Mouse (Mus musculus) embryonic facial prominence, embryonic 11.5 days (tissue): ENCODE data around the gene Gm8369. TPM values are rescaled to one million over a fixed set of nuclear protein-coding genes. Genes with fewer than 3 reads are reported as not detected.
"Not testable (repeated sequence)": the region's sequence is repeated elsewhere in the genome, so short reads cannot be mapped to it uniquely, and the experiment has no call there.

Source experiments
- ATAC-seq: fragments of 200-750 bp; cut with Nextera tagmentation; replicated peaks from 2 replicates; pipeline ENCODE4 v1.8.0; 2017; ENCODE audit warnings: low read depth; ENCODE audit not compliant: insufficient number of reproducible peaks, low FRiP score, low TSS enrichment
- DNase-seq: peaks from one replicate; pipeline ENCODE4 v3.0.0-alpha.2; 2015; ENCODE audit warnings: low spot score
- H3K27ac ChIP-seq: fragments of 300-500 bp; sonication (generic); replicated peaks from 2 replicates; pipeline ENCODE4 v1.5.1; 2014; ENCODE audit warnings: mild to moderate bottlenecking, low read depth, low read length, control low read depth
- H3K27me3 ChIP-seq: fragments of 300-500 bp; sonication (generic); 2 replicates; pipeline ENCODE4 v1.6.1; 2014; ENCODE audit warnings: mild to moderate bottlenecking, low read length, moderate library complexity, mixed read lengths; ENCODE audit not compliant: control insufficient read depth, insufficient read depth
- H3K36me3 ChIP-seq: fragments of 300-500 bp; sonication (generic); replicated peaks from 2 replicates; pipeline ENCODE4 v1.6.1; 2014; ENCODE audit warnings: low read depth, mild to moderate bottlenecking, low read length, moderate library complexity, mixed read lengths; ENCODE audit not compliant: control insufficient read depth, insufficient read depth
- H3K4me1 ChIP-seq: fragments of 300-500 bp; sonication (generic); 2 replicates; pipeline ENCODE4 v1.6.1; 2014; ENCODE audit warnings: low read length, mixed read lengths; ENCODE audit not compliant: control insufficient read depth, insufficient read depth
- H3K4me2 ChIP-seq: fragments of 300-500 bp; sonication (generic); 2 replicates; pipeline ENCODE4 v1.6.1; 2014; ENCODE audit warnings: low read depth, mild to moderate bottlenecking, control low read depth, low read length, moderate library complexity
- H3K4me3 ChIP-seq: fragments of 300-500 bp; sonication (generic); 2 replicates; pipeline ENCODE4 v1.5.1; 2014; ENCODE audit warnings: low read depth, low read length, control low read depth
- H3K9ac ChIP-seq: fragments of 300-500 bp; sonication (generic); replicated peaks from 2 replicates; pipeline ENCODE4 v1.6.1; 2014; ENCODE audit warnings: mild to moderate bottlenecking, control low read depth, low read length
- H3K9me3 ChIP-seq: fragments of 300-500 bp; sonication (generic); replicated peaks from 2 replicates; pipeline ENCODE4 v1.6.1; 2016; ENCODE audit warnings: mild to moderate bottlenecking, low read length, inconsistent platforms, mixed read lengths; ENCODE audit not compliant: control insufficient read depth
- WGBS: fragments of 180-500 bp; shearing (Covaris S2); extraction: QIAGEN DNeasy Blood & Tissue Kit; methylation state at CpG from one replicate; pipeline ENCODE4 v1.1.7; 2014; 5-methylcytosine and 5-hydroxymethylcytosine counted together
- polyA plus RNA-seq: library from polyadenylated mRNA; unstranded; fragments of >200 nt; fragmentation: Nextera tagmentation; extraction: Ambion mirVana; gene quantifications from 2 replicates; pipeline ENCODE4 v1.2.1, GENCODE M21; 2014

Gm8369 gene
- polyA plus RNA-seq, 1 experiment from 2014 or later: not detected

GRCm38 (mm10) chr19:11492671-11493070 lies 6.9 kb downstream of the Gm8369 start:
- ATAC-seq (no peak), DNase-seq (no peak)
- H3K4me2 ChIP-seq: no peak overlapping the region
- H3K27me3 ChIP-seq: no peaks in the 10 kb centered on the region
- H3K27ac ChIP-seq: no peak overlapping the region
- H3K9ac ChIP-seq: no peak overlapping the region
- H3K36me3 ChIP-seq: no peaks in the 10 kb centered on the region
- H3K4me1 ChIP-seq: no peaks in the 10 kb centered on the region
- H3K9me3 ChIP-seq: no peaks in the 10 kb centered on the region
- no peak overlapping the region for H3K4me3 ChIP-seq
- WGBS: 83% methylated on average over 1 of the region's 1 CpGs

GRCm38 (mm10) chr19:11494519-11494918 lies 8.8 kb downstream of the Gm8369 start:
- H3K27ac ChIP-seq: no peak overlapping the region
- 88% methylated on average over 3 of the region's 3 CpGs for WGBS
- no peaks in the 10 kb centered on the region for H3K4me1 ChIP-seq
- DNase-seq: no peak
- no peaks in the 10 kb centered on the region for H3K9me3 ChIP-seq
- no peak overlapping the region for H3K4me3 ChIP-seq
- no peak overlapping the region for H3K4me2 ChIP-seq
- H3K27me3 ChIP-seq: no peaks in the 10 kb centered on the region
- no peaks in the 10 kb centered on the region for H3K36me3 ChIP-seq
- no peak for ATAC-seq
- H3K9ac ChIP-seq: no peak overlapping the region

- H3K4me1 ChIP-seq: no peaks in the 10 kb centered on the region
- ATAC-seq (no peak), DNase-seq (no peak)
- no peaks in the 10 kb centered on the region for H3K27me3 ChIP-seq
- no peak overlapping the region for H3K27ac ChIP-seq
- H3K36me3 ChIP-seq: no peaks in the 10 kb centered on the region
- no peaks in the 10 kb centered on the region for H3K9me3 ChIP-seq
- no peak overlapping the region for H3K4me2 ChIP-seq
- H3K9ac ChIP-seq: no peak overlapping the region
- whole genome bisulfite sequencing: 77% methylated on average over 6 of the region's 6 CpGs
- H3K4me3 ChIP-seq: no peak overlapping the region
Observed at GRCm38 (mm10) chr19:11496361-11496760, 10.6 kb downstream of the Gm8369 start.

- not testable (repeated sequence) for H3K4me2 ChIP-seq, DNase-seq, H3K9ac ChIP-seq, H3K36me3 ChIP-seq, H3K4me1 ChIP-seq, H3K4me3 ChIP-seq, H3K27me3 ChIP-seq, H3K9me3 ChIP-seq, H3K27ac ChIP-seq, ATAC-seq
- 74% methylated on average over 1 of the region's 1 CpGs for WGBS
Observed at GRCm38 (mm10) chr19:11497300-11497699, 11.6 kb downstream of the Gm8369 start.

GRCm38 (mm10) chr19:11500796-11501195 lies 15.1 kb downstream of the Gm8369 start:
- H3K9ac ChIP-seq: no peak overlapping the region
- ATAC-seq (no peak), DNase-seq (no peak)
- no peak overlapping the region for H3K4me2 ChIP-seq
- no peaks in the 10 kb centered on the region for H3K27me3 ChIP-seq
- H3K36me3 ChIP-seq: no peaks in the 10 kb centered on the region
- H3K9me3 ChIP-seq: no peaks in the 10 kb centered on the region
- WGBS: 88% methylated on average over 1 of the region's 1 CpGs
- H3K4me3 ChIP-seq: no peak overlapping the region
- no peak overlapping the region for H3K27ac ChIP-seq
- no peaks in the 10 kb centered on the region for H3K4me1 ChIP-seq

- 87% methylated on average over 4 of the region's 4 CpGs for WGBS
- no peak overlapping the region for H3K4me2 ChIP-seq
- no peak for ATAC-seq
Observed at GRCm38 (mm10) chr19:11501326-11501725, 15.6 kb downstream of the Gm8369 start.

GRCm38 (mm10) chr19:11504857-11505256 lies 19.1 kb downstream of the Gm8369 start:
- H3K36me3 ChIP-seq: no peaks in the 10 kb centered on the region
- DNase-seq (no peak), ATAC-seq (no peak)
- H3K4me1 ChIP-seq: no peaks in the 10 kb centered on the region
- no peak overlapping the region for H3K4me2 ChIP-seq
- no peaks in the 10 kb centered on the region for H3K9me3 ChIP-seq
- 75% methylated on average over 1 of the region's 1 CpGs for WGBS
- H3K27me3 ChIP-seq: no peaks in the 10 kb centered on the region
- H3K27ac ChIP-seq: no peak overlapping the region
- H3K9ac ChIP-seq: no peak overlapping the region
- H3K4me3 ChIP-seq: no peak overlapping the region

More at GRCm38 (mm10) chr19:11501326-11501725, 15.6 kb downstream of the Gm8369 start:
- Histone ChIP-seq H3K36me3 (no peaks in the 10 kb centered on the region), H3K4me3 (no peak overlapping the region), H3K27me3 (no peaks in the 10 kb centered on the region), H3K9ac (no peak overlapping the region), H3K27ac (no peak overlapping the region), H3K4me1 (no peaks in the 10 kb centered on the region), H3K9me3 (no peaks in the 10 kb centered on the region)
- DNase-seq: no peak

GRCm38 (mm10) chr19:11513458-11513857 lies 27.7 kb downstream of the Gm8369 start:
- Histone ChIP-seq H3K4me2 (no peak overlapping the region), H3K4me3 (no peak overlapping the region), H3K27ac (no peak overlapping the region), H3K36me3 (no peaks in the 10 kb centered on the region), H3K4me1 (no peaks in the 10 kb centered on the region), H3K9me3 (no peaks in the 10 kb centered on the region), H3K9ac (no peak overlapping the region), H3K27me3 (no peaks in the 10 kb centered on the region)
- 61% methylated on average over 1 of the region's 1 CpGs for WGBS
- ATAC-seq (no peak), DNase-seq (no peak)
